Mouse (Mus musculus) A20 (cell line): Measurements from ENCODE around the gene Rit1.
"Not testable (repeated sequence)": the region's sequence is repeated elsewhere in the genome, so short reads cannot be mapped to it uniquely, and the experiment has no call there.

Experiments used
- DNase-seq: peaks from one replicate; pipeline ENCODE4 v3.0.0-alpha.2; 2011; ENCODE audit warnings: low read depth, low spot score

The Rit1 gene

GRCm38 (mm10) chr3:88716399-88717197, at the start of gene Rit1:
Rit1 (plus strand) TSS chr3:88716838.
- DNase-seq: peak; percentile 91

DNA sequence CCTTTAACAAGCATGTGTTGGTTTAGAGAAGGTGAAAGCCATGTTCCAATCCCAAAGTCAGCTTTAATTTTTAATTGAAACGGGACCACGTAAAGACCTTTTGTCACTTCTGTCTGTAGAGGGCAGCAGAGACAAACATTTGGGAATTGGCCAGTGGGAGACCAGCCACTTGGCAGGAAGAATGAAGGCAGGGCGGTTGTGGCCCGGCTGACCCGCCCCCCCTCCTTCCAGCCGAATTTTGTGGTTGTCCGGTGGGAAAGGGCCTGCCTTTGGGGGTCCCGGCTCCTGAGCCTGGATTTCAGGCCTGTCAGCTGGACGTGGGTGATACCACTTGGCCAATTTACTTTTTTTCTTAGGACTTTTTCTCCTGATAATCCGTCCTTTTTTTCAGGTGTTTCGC, 39.2 kb upstream of the Rit1 start:
- DNase-seq: peak; percentile 82

DNA sequence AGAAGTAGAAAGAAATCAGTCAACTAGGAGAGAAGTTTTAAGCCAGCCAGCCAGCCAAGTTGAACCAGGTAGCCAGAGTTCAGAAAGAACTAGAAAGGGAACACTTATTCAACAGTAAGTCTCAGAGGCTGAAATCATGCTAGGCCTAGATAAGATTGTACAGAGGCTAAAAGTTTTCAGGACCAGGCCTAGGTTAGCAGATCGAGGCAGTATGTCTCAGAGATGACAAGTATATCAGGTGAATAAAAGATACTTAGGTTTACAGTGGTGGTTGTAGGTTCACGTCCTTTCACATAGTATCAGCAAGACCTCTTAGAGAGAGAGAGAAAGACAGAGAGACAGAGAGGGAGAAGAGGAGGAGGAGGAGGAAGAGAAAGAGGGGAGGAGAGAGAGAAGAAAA, 32.8 kb upstream of the Rit1 start:
- DNase-seq: no peak

- peak; percentile 21 for DNase-seq
Measured at GRCm38 (mm10) chr3:88684236-88684979, 32.2 kb upstream of the Rit1 start.

DNA sequence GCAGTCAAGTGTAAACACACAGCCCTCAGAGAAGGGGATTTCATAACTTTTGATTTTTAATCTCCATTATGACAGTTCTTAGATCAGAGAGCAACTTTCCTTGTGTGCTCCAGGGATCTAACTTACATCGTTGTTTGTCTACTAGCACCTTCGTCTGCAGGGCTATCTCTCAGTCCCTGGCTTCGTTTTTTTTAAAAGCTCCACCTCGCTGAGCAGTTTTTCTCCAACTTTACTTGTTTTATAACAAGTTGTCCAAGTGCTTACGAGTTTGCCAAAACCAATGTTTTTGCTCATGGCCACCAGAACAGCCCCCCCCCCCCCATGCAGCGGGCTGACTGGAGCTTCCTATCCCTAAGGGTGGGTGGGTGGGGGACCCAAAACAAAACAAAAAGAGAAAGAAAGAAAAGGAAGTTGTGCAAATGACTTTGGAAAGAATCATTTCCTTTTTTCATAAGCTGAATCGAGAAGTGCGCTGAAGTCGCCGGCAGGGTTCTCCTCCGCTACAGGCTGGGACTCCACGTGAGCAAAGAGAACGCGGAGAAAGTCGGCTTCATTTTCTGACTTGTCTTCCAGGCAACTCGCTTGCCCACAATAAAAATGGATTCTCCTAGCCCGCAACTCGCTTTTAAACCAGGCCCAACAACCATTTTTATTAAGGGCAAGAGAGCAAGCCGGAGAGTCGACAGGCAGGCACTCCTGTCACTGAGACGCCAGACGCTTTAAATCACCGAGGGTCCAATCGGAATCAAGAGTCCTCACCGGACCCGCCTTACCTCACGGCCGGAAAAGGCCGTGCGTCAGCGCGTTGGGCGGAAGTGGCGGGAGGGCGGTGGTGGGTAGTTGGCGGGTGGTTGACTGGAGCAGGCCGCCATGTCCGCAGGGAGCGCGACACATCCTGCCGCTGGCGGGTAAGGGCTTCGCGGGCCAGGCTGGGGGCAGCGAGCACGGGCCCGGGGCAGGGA, 31.4 kb upstream of the Rit1 start, which contains the start of gene Khdc4:
Gene Khdc4 (plus strand): TSS at position 824 of the 962 bp plus-strand sequence.
- DNase-seq: peak; percentile 97

DNA sequence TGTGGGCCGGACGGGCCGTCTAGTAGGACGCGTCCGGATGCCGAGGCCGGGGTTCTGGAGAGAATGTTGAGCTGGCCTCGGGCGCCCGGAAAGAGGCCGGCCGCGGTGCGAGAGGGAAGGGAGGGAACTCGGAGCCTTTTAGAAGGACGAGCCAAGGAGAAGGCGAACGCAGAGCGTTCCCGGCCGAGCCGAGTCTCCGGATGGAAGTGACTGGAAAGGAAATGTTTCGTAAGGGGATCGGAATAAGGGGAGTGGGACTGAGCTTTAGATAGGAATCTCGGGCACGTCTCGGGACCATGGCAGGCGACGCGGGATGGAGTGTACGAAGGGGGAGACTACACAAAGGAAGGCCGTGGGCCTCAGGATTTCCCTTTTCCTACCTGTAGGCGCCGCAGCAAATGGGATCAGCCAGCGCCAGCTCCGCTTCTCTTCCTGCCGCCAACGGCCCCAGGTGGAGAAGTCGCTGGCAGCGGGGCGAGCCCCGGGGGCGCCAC, 30.6 kb upstream of the Rit1 start:
- DNase-seq: no peak

GRCm38 (mm10) chr3:88686734-88687611, 29.7 kb upstream of the Rit1 start:
- DNase-seq: no peak

GRCm38 (mm10) chr3:88689079-88689478, 27.6 kb upstream of the Rit1 start:
- DNase-seq: no peak

DNA sequence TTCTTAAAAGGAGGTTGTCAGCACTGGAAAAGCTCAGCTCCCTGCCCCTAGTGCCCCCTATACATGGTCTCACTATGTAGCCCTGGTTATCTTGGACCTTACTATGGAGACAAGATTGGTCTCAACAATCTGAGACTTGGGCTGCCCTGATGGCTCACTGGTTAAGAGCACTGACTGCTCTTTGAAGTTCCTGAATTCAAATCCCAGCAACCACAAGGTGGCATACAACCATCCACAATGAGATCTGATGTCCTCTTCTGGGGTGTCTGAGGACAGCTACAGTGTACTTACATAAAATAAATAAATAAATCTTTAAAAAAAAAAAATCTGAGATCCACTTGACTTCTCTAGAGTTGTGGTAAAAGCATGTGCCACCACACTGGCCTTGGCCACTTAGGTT, 21.1 kb upstream of the Rit1 start:
- no peak for DNase-seq

DNA sequence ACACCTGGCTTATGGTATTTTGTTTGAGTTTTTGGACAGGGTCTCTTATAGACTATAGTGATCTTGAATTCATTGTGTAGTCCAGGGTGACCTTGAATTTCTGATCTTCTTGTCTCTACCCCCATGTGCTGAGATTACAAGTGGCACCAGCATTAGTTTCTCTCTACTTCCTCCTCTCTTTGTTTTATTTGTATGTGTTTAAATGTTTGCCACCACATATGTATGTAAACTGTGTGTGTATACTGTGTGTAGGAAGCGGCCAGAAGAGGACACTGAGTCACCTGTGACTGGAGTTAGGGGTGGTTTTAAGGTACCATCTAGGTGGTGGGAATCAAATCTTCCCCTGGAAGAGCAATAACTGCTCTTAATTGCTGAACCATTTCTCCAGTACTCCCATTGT, 18.6 kb upstream of the Rit1 start:
- no peak for DNase-seq

DNA sequence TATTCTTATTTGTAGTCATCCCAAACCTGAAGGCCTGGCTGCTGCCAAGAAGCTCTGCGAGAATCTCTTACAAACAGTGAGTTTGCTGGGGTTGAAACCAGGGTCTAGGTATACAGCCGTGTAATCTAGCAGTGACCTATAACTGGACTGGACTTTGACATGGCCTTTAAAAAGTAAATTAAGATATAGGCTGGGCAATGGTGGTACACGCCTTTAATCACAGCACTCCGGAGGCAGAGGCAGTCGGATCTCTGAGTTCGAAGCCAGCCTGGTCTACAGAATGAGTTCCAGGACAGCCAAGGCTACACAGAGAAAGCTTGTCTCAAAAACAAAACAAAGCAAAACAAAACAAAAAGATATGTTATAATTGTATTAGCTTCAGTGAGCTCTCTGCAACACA, 17.8 kb upstream of the Rit1 start:
- DNase-seq: no peak

- no peak for DNase-seq
Measured at GRCm38 (mm10) chr3:88700247-88700646, 16.4 kb upstream of the Rit1 start.

DNA sequence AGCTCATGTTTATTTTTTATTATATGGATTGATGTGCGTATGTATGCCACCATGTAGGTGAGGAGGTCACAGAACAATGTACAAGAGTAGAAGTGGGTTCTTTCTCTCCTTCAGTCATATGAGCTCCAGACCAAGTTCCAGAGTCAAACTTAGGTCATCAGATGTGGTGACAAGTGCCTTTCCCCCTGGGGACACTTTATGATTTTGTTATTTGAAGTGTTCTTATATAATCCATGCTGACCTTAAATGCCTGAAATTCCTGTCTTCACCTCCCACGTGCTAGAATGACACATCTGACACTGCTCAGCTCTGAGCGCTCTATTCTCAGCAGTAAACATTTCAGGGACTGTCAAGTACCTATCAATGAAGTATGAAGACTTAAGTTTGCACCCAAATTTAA, 15.4 kb upstream of the Rit1 start:
- DNase-seq: no peak

- no peak for DNase-seq
Measured at GRCm38 (mm10) chr3:88713709-88714108, 2.9 kb upstream of the Rit1 start.

DNA sequence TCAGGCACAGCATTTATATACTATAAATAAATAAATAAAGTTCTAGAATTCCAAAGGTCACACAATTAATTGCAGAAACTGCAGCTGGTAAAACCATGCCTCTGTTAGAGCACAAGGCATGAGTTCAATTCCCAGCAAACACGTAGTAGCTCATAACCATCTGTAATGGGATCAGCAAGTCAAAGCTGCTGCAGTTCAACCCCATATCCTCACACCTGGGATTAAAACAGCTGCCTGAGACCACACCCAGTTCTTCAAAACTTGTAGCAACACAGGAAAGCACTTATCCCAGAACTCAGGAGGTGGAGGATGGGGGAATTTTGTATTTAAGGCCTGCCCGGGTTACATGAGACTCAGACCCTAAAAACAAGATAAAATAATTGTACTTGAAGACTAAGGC, 1.9 kb upstream of the Rit1 start:
- no peak for DNase-seq

GRCm38 (mm10) chr3:88715716-88716115, 922 bp upstream of the Rit1 start:
- not testable (repeated sequence) for DNase-seq

- no peak for DNase-seq
Measured at GRCm38 (mm10) chr3:88717198-88717798, 660 bp downstream of the Rit1 start.

- DNase-seq: no peak
Measured at GRCm38 (mm10) chr3:88717831-88718230, 1.2 kb downstream of the Rit1 start.

GRCm38 (mm10) chr3:88719098-88719497, 2.5 kb downstream of the Rit1 start:
- no peak for DNase-seq

GRCm38 (mm10) chr3:88736556-88736955, 19.9 kb downstream of the Rit1 start:
- DNase-seq: no peak
